Mouse (Mus musculus) cerebellum, adult 2 months (tissue): ENCODE data around the gene Stat5b. TPM values are rescaled to one million over a fixed set of nuclear protein-coding genes. Genes with fewer than 3 reads are reported as not detected.

Source experiments
- DNase-seq, 2 experiments: peaks; one replicate each; pipeline ENCODE4 v3.0.0; 2021
- H3K27ac ChIP-seq: fragments of 200-500 bp; 2 replicates; pipeline ENCODE4 v1.5.1; 2012; ENCODE audit warnings: low read length, control low read depth, inconsistent platforms; ENCODE audit not compliant: insufficient read depth
- H3K27me3 ChIP-seq: fragments of 200-500 bp; 2 replicates; pipeline ENCODE4 v1.6.1; 2012; ENCODE audit warnings: inconsistent platforms, mild to moderate bottlenecking, low read length, moderate library complexity; ENCODE audit not compliant: control insufficient read depth, insufficient read depth
- H3K4me1 ChIP-seq: fragments of 200-500 bp; 2 replicates; pipeline ENCODE4 v1.6.1; 2011; ENCODE audit warnings: low read length; ENCODE audit not compliant: control insufficient read depth, insufficient read depth
- H3K4me3 ChIP-seq: fragments of 200-500 bp; replicated peaks from 2 replicates; pipeline ENCODE3; 2011; ENCODE audit warnings: mild to moderate bottlenecking, low read depth, low read length, control low read depth; ENCODE audit not compliant: insufficient read depth
- CTCF ChIP-seq: fragments of 200-500 bp; IDR thresholded peaks from 2 replicates; pipeline ENCODE4 v1.5.1; 2011; ENCODE audit warnings: low read depth, mild to moderate bottlenecking, control low read depth, low read length, moderate library complexity, borderline replicate concordance; ENCODE audit not compliant: insufficient read depth
- POLR2A ChIP-seq: fragments of 200-500 bp; IDR thresholded peaks from 2 replicates; pipeline ENCODE4 v1.6.1; 2011; ENCODE audit warnings: low read length, control low read depth, borderline replicate concordance; ENCODE audit not compliant: insufficient read depth
- WGBS: fragments of 180-500 bp; shearing (Covaris S2); methylation state at CpG from one replicate; pipeline ENCODE4 v1.1.7; 2018; 5-methylcytosine and 5-hydroxymethylcytosine counted together
- polyA plus RNA-seq: library from polyadenylated mRNA; depleted of rRNA; stranded (reverse); fragments of >200 nt; gene quantifications from 2 replicates; pipeline ENCODE4 v1.2.3, GENCODE M21; 2012

Gene Stat5b
- polyA plus RNA-seq, 1 experiment, result 33.6 TPM

GRCm38 (mm10) chr11:100843070-100843669 lies 7.4 kb downstream of the Stat5b start:
- Histone ChIP-seq H3K27me3 (no peaks in the 10 kb centered on the region), H3K27ac (no peak overlapping the region), H3K4me3 (no peak overlapping the region), H3K4me1 (peaks cover 6% of the 10 kb centered on the region; the same call in 1 of the 2 replicates)
- 94% methylated on average over 8 of the region's 8 CpGs for WGBS
- DNase-seq, result no peak
- TF ChIP-seq CTCF (no peak), POLR2A (no peak)

DNA sequence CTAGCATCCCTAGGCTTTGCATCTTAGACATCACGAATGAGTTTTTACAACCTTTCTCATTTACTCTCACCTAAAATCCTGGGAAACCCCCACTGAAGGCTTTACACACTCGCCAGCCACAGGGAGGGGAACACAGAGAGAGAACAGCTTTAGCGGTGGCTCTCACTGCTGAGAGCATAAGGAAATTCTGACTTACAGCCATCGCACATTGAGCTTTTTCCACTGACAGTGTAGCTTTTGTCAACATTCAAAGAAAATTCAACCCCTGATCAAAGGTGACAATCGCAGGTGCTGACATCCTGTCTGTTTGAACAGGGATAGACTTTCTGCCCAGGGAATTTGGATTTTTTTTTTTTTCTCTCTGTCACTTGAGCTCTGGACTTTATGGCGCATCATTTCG lies 8.5 kb downstream of the Stat5b start:
- 77% methylated on average over 7 of the region's 7 CpGs for WGBS
- Histone ChIP-seq H3K4me1 (peaks cover 6% of the 10 kb centered on the region; the same call in 1 of the 2 replicates), H3K4me3 (no peak overlapping the region), H3K27me3 (no peaks in the 10 kb centered on the region), H3K27ac (no peak overlapping the region)
- TF ChIP-seq POLR2A (no peak), CTCF (no peak)
- no peak for DNase-seq

- WGBS, result 76% methylated on average over 12 of the region's 12 CpGs
- Histone ChIP-seq H3K4me3 (no peak overlapping the region), H3K27ac (no peak overlapping the region), H3K4me1 (peaks cover 5% of the 10 kb centered on the region; the same call in 1 of the 2 replicates), H3K27me3 (no peaks in the 10 kb centered on the region)
- TF ChIP-seq CTCF (no peak), POLR2A (no peak)
- DNase-seq, result no peak
These were observed 9.7 kb downstream of the Stat5b start for GRCm38 (mm10) chr11:100840866-100841265.

DNA sequence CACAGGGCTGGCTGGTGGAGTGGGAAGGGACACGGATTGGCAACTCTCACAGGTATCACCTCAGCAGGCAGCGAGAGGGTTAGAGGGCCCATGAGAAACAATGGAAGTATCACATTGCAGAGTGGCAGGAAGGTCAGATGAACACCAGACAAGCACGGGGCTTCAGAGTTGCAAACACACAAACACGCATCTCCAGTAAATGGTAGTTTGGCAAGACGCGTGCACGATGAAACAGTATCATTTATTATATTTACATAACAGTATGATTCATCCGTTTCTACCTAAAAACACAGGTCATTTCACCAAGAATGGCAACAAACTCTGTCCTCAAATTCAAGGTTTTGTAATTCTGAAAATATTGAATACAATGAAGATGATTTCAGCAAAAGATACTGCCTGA lies 11.0 kb downstream of the Stat5b start:
- no peak overlapping the region for H3K27ac ChIP-seq
- no peak for DNase-seq
- no peaks in the 10 kb centered on the region for H3K27me3 ChIP-seq
- 66% methylated on average over 8 of the region's 8 CpGs for WGBS
- no peak for TF ChIP-seq CTCF
- TF ChIP-seq POLR2A, result no peak
- peaks cover 3% of the 10 kb centered on the region; the same call in 1 of the 2 replicates for H3K4me1 ChIP-seq
- H3K4me3 ChIP-seq, result no peak overlapping the region

- 97% methylated on average over 9 of the region's 9 CpGs for WGBS
- no peaks in the 10 kb centered on the region for H3K27me3 ChIP-seq
- no peak overlapping the region for H3K4me3 ChIP-seq
- H3K27ac ChIP-seq, result no peak overlapping the region
- TF ChIP-seq CTCF (no peak), POLR2A (no peak)
- DNase-seq, result no peak
- peaks cover 3% of the 10 kb centered on the region; the same call in 1 of the 2 replicates for H3K4me1 ChIP-seq
These were observed 11.6 kb downstream of the Stat5b start for GRCm38 (mm10) chr11:100838894-100839293.

GRCm38 (mm10) chr11:100836923-100837702 lies 13.4 kb downstream of the Stat5b start:
- TF ChIP-seq CTCF (peak; percentile 37; the same call in 1 of the 2 replicates), POLR2A (no peak)
- WGBS, result 85% methylated on average over 9 of the region's 9 CpGs

GRCm38 (mm10) chr11:100833466-100833865 lies 17.1 kb downstream of the Stat5b start:
- no peaks in the 10 kb centered on the region for H3K27me3 ChIP-seq
- TF ChIP-seq CTCF, result peak; percentile 43; the same call in 1 of the 2 replicates
- TF ChIP-seq POLR2A, result no peak
- H3K4me3 ChIP-seq, result no peak overlapping the region
- H3K27ac ChIP-seq, result no peak overlapping the region
- no peak for DNase-seq
- H3K4me1 ChIP-seq, result peaks cover 8% of the 10 kb centered on the region
- WGBS, result 54% methylated on average over 7 of the region's 7 CpGs

More at GRCm38 (mm10) chr11:100836923-100837702, 13.4 kb downstream of the Stat5b start:
- no peak for DNase-seq
- peaks cover 3% of the 10 kb centered on the region; the same call in 1 of the 2 replicates for H3K4me1 ChIP-seq
- no peak overlapping the region for H3K4me3 ChIP-seq
- H3K27ac ChIP-seq, result no peak overlapping the region
- no peaks in the 10 kb centered on the region for H3K27me3 ChIP-seq

DNA sequence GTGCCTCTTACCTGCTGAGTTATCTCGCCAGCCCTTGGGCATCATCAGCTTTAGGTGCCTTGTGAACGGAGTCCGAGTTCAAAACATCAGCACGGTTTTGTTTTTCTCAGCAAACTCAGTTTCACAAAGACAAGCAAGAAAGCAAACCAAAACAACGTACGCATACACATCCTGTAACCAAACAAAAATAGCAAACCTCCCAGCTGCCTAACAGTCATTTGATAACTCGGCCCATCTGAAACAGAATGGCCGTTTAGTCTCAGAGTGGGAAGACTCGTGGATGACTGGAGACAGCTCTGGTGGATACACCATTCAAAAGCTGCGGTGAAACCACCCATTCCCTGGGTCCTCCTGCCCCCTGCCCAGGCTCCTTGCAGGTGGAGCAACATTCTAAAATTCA lies 19.1 kb downstream of the Stat5b start:
- TF ChIP-seq POLR2A (no peak), CTCF (no peak)
- Histone ChIP-seq H3K27ac (no peak overlapping the region), H3K4me3 (no peak overlapping the region), H3K27me3 (no peaks in the 10 kb centered on the region), H3K4me1 (peaks cover 12% of the 10 kb centered on the region)
- WGBS, result 84% methylated on average over 10 of the region's 10 CpGs
- no peak for DNase-seq
